Mouse (Mus musculus) cerebellum, postnatal 36 days (tissue): ENCODE measurements around the gene Sars2.

Experiments used
- DNase-seq, 2 experiments: peaks; one replicate each; pipeline ENCODE4 v3.0.0; 2021 to 2022; ENCODE audit warnings: mixed read lengths in 2 of 2

The Sars2 gene

GRCm38 (mm10) chr7:28727649-28728340, 14.0 kb upstream of the Sars2 start:
- no peak for DNase-seq

GRCm38 (mm10) chr7:28732341-28733142, 9.2 kb upstream of the Sars2 start:
- DNase-seq, result peak; percentile 29 to 49

- no peak for DNase-seq
These were observed 8.6 kb upstream of the Sars2 start for GRCm38 (mm10) chr7:28733211-28733610.

- DNase-seq, result no peak
These were observed 6.1 kb upstream of the Sars2 start for GRCm38 (mm10) chr7:28735701-28736100.

- DNase-seq, result no peak
These were observed 2.0 kb upstream of the Sars2 start for GRCm38 (mm10) chr7:28739829-28740228.

GRCm38 (mm10) chr7:28740949-28741348, 843 bp upstream of the Sars2 start:
- DNase-seq, result no peak

GRCm38 (mm10) chr7:28741368-28741708, 454 bp upstream of the Sars2 start:
- DNase-seq, result no peak

- no peak for DNase-seq
These were observed 8.1 kb downstream of the Sars2 start for GRCm38 (mm10) chr7:28749935-28750334.

- DNase-seq, result no peak
These were observed 14.3 kb downstream of the Sars2 start, which contains the start of gene Ccer2 for GRCm38 (mm10) chr7:28756079-28756478. Gene Ccer2 (plus strand): TSS chr7:28756174.

- DNase-seq, result no peak
These were observed 16.8 kb downstream of the Sars2 start for GRCm38 (mm10) chr7:28758623-28759022.

- DNase-seq, result no peak
These were observed 20.1 kb downstream of the Sars2 start for GRCm38 (mm10) chr7:28761907-28762306.

GRCm38 (mm10) chr7:28765211-28765610, 23.4 kb downstream of the Sars2 start:
- DNase-seq, result no peak

- peak; percentile 95 to 98 for DNase-seq
These were observed 24.5 kb downstream of the Sars2 start, which contains the start of gene Sirt2 for GRCm38 (mm10) chr7:28766173-28766879. Gene Sirt2 (plus strand): TSS chr7:28766735.

- DNase-seq, result no peak
These were observed 25.1 kb downstream of the Sars2 start for GRCm38 (mm10) chr7:28766910-28767309.

GRCm38 (mm10) chr7:28767462-28767965, 25.7 kb downstream of the Sars2 start, which contains the start of gene Nfkbib:
Gene Nfkbib (minus strand): TSS chr7:28767512.
- DNase-seq, result no peak

GRCm38 (mm10) chr7:28769414-28769958, 27.7 kb downstream of the Sars2 start:
- DNase-seq, result no peak

GRCm38 (mm10) chr7:28770309-28770708, 28.5 kb downstream of the Sars2 start:
- DNase-seq, result no peak

- peak in 1 of 2 experiments; percentile 38 for DNase-seq
These were observed 30.1 kb downstream of the Sars2 start for GRCm38 (mm10) chr7:28771867-28772266.

GRCm38 (mm10) chr7:28773163-28773562, 31.4 kb downstream of the Sars2 start:
- no peak for DNase-seq

- no peak for DNase-seq
These were observed 32.4 kb downstream of the Sars2 start for GRCm38 (mm10) chr7:28774164-28774563.

GRCm38 (mm10) chr7:28775129-28775528, 33.3 kb downstream of the Sars2 start:
- DNase-seq, result no peak

- DNase-seq, result no peak
These were observed 37.0 kb downstream of the Sars2 start for GRCm38 (mm10) chr7:28778825-28779224.
